Mouse (Mus musculus) telencephalon, adult 2 months (tissue): ENCODE measurements around the gene March10.

Experiments used
- DNase-seq: peaks from one replicate; pipeline ENCODE4 v3.0.0-alpha.2; 2011; ENCODE audit warnings: low read depth, low spot score

Gene March10

GRCm38 (mm10) chr11:105407846-105408441 is 48.6 kb downstream of the March10 start:
- no peak for DNase-seq

- DNase-seq = no peak
These were observed 54.2 kb downstream of the March10 start for GRCm38 (mm10) chr11:105402355-105402754.

- peak; percentile 46 for DNase-seq
These were observed 66.2 kb downstream of the March10 start for GRCm38 (mm10) chr11:105390290-105390689.

GRCm38 (mm10) chr11:105388636-105389035 is 67.9 kb downstream of the March10 start:
- DNase-seq = peak; percentile 80

- DNase-seq = peak; percentile 78
These were observed 71.3 kb downstream of the March10 start for GRCm38 (mm10) chr11:105385266-105385665.

- DNase-seq = no peak
These were observed 80.7 kb downstream of the March10 start for GRCm38 (mm10) chr11:105375821-105376235.

- no peak for DNase-seq
These were observed 81.9 kb downstream of the March10 start for GRCm38 (mm10) chr11:105374526-105375175.

- DNase-seq = no peak
These were observed 82.7 kb downstream of the March10 start for GRCm38 (mm10) chr11:105373881-105374280.

GRCm38 (mm10) chr11:105371818-105372217 is 84.7 kb downstream of the March10 start:
- no peak for DNase-seq

- DNase-seq = peak; percentile 28
These were observed 86.8 kb downstream of the March10 start for GRCm38 (mm10) chr11:105369526-105370386.

- no peak for DNase-seq
These were observed 87.7 kb downstream of the March10 start for GRCm38 (mm10) chr11:105368833-105369232.

GRCm38 (mm10) chr11:105367163-105367562 is 89.4 kb downstream of the March10 start:
- no peak for DNase-seq

GRCm38 (mm10) chr11:105366051-105366450 is 90.5 kb downstream of the March10 start:
- DNase-seq = no peak

- no peak for DNase-seq
These were observed 90.9 kb downstream of the March10 start for GRCm38 (mm10) chr11:105365611-105366010.

GRCm38 (mm10) chr11:105364386-105365065 is 92.0 kb downstream of the March10 start:
- DNase-seq = peak; percentile 56

GRCm38 (mm10) chr11:105363598-105364385 is 92.7 kb downstream of the March10 start:
- DNase-seq = peak; percentile 72

- DNase-seq = peak; percentile 18
These were observed 93.5 kb downstream of the March10 start for GRCm38 (mm10) chr11:105362946-105363597.

- DNase-seq = no peak
These were observed 94.3 kb downstream of the March10 start for GRCm38 (mm10) chr11:105362041-105362765.

- no peak for DNase-seq
These were observed 100.2 kb downstream of the March10 start for GRCm38 (mm10) chr11:105356301-105356700.

- DNase-seq = no peak
These were observed 102.6 kb downstream of the March10 start for GRCm38 (mm10) chr11:105353891-105354280.
